Mouse (Mus musculus) CD4-positive, CD25-positive, alpha-beta regulatory T cell, adult 9 weeks (primary cell): ENCODE data around the gene H2-K1. TPM values are rescaled to one million over a fixed set of nuclear protein-coding genes. Genes with fewer than 3 reads are reported as not detected.

ENCODE experiments used
- polyA plus RNA-seq: library from polyadenylated mRNA; unstranded; fragments of 100-300 nt; shearing (Covaris generic); gene quantifications from one replicate; pipeline ENCODE4 v1.2.1, GENCODE M21; 2017

H2-K1 gene
- polyA plus RNA-seq: 12,738 TPM

DNA sequence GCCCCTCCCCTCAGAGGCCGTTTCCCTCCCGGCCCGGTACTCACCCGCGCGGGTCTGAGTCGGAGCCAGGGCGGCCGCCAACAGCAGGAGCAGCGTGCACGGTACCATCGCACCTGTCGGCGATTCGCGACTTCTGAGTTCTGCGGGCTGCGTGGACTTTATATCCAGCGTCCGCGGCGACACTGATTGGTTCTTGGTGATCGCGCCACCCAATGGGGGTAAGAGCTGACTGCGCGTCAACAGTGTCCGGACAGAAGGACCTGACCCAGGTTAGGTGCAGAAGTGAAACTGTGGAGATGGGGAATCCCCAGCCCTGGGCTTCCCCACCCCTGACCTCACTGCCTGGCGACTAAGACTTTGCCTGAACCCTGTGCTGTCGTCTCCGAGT, at the start of gene H2-K1:
Gene H2-K1 (minus strand): TSS at position 198 of the 388 bp plus-strand sequence.

DNA sequence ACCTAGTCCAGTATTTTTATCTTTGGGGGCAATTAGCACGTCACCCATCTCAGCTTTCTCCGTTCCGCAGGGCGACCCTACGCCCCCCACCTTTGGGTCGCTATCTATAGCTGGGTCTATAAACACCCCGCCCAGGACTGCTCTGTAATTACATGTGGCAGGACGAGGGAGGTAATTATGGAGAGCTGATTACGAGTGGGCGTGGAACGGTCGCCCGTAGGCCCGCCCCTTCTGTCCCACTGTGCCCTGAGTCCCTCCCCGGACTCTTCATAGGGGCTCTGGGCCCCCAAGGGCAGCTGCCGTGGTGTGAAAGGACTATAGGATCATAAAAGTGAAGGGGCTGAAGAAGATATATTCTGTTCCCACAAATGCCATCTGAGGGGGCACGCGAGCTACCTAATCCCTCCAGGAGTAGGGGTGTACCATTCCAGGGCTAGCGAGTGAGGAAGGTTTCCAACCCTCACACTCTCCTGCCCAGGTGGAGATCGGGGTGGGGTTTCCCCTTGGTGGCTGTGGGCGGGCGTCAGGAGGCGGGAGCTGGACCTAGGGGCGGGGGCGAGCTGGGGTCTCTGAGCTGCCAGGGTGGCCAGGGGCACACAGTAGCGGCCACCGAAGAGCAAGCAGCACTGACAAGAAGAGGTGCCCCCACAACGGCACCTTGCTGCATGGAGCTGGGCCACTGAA, 38.9 kb upstream of the H2-K1 start, which contains the start of gene Col11a2:
Gene Col11a2 (plus strand): TSS at position 560 of the 684 bp plus-strand sequence.

DNA sequence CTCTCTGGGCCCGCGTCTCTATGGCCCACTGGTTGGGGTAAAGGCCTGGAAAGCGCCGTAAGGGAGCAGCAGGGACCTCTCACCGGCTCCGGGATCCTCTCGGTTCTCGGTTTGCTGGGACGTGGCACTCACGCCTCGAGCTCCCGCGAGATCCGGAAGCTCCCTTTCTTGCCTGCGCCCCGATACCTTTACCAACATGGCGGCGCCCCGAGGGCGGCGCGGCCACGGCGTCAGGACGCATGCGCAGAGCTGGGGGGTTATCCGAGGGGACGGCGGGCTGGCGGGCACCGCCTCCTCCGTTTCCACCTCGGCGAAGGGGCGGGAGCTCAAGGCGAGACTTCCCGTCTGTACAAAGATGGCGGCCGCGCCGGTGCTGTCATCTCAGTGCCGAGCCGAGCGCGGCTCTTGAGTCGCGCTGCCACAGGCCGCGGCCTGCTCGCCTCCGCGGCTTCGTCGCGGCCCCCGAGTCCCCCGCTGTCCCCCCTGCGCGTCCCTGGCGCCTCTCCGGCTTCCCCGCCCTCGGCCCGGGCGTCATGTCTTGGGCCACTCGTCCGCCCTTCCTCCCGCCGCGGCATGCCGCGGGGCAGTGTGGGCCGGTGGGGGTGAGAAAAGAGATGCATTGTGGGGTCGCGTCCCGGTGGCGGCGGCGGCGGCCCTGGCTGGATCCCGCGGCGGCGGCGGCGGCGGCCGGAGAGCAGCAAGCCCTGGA, 31.5 kb upstream of the H2-K1 start, which contains the start of the genes Slc39a7 and Rxrb:
Gene Slc39a7 (minus strand): TSS at position 218 of the 709 bp plus-strand sequence.
Gene Rxrb (plus strand): TSS at position 348 of the 709 bp plus-strand sequence.

DNA sequence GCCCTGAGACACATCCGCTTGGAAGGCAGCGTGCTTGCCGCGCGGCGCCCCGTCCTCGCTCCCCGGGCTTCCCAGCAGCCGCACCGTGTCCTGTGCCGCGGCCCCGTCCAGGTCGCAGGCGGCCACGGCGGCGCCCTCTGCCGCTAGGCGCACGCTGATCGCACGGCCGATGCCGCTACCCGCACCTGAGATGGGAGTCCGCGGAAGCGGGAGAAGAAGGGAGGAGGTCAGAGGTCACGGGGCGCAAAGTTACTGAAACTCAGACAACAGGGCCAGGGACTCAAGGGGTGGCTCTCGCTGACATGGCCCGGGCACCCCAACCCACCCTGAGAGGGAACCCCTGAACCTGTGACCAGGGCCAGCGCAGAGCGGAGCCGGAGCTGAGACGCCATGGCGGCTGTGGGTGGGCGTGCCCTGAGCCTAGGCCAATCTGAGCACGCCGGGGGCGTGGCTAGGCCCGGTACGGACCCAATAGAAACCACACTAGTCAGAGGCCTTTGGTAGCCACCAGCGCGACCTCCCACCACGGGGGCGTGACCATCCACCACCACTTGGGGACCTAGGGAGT, 27.6 kb upstream of the H2-K1 start, which contains the start of gene H2-Ke6:
Gene H2-Ke6 (minus strand): TSS at position 405 of the 568 bp plus-strand sequence.

DNA sequence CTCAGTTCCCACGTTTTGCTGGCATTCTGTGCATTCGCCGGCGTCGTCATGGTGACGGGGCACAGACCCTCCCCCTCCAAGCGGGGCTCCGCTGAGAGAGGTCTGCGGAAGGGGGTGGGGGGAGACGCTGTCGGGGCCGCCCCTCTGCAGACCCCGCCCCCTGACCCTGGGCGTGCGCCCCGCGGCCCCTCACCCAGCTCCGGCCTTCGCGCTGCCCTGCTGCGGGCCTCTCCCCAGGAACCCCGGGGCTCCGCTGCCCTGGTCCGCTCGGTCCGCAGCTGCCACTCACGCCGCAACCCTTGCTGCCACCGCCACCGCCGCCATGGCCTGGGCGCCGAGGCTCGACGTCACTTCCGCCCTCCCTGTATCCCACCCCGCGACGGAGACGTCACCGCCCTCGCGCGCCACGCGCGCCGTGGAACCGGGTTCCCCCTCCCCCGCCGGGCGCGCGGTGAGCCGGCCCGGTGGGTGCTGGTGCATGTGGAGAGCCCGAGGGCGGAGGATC, 24.2 kb upstream of the H2-K1 start, which contains the start of gene Ring1:
Gene Ring1 (minus strand): TSS at position 364 of the 505 bp plus-strand sequence.

DNA sequence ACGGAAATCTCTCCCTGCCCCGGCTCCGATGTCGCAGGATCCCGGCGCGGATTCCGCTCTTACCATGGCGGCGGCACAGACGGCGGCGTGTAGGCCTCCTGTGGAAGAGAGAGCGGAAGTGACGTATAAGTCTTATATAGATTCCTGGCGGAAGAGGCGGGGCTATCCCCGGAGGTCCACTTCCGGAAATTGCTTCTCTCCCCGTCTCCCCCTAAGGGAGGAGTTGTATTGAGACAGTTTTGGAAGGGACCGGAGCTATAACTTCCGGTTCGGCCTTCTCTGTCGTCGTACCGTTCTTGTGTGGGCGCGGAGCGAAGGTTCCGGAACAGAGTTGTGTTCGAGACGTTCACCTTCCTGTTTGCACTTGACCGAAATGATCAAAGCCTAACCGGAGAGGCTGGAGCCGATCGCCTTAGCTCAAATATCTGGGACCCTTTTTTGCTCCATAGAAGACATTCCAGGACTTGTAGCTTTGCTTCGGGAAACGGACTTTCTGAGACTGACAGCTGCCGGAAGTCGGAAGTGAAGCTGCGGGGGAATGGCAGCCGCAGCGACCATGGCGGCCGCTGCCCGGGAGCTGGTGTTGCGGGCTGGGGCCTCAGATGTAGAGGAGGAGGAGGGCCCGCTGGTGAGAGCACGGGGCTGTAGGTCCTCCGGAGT, 44.5 kb downstream of the H2-K1 start, which contains the start of the genes Vps52 and Rps18:
Gene Vps52 (plus strand): TSS at position 258 of the 660 bp plus-strand sequence.
Gene Rps18 (minus strand): TSS at position 447 of the 660 bp plus-strand sequence.

DNA sequence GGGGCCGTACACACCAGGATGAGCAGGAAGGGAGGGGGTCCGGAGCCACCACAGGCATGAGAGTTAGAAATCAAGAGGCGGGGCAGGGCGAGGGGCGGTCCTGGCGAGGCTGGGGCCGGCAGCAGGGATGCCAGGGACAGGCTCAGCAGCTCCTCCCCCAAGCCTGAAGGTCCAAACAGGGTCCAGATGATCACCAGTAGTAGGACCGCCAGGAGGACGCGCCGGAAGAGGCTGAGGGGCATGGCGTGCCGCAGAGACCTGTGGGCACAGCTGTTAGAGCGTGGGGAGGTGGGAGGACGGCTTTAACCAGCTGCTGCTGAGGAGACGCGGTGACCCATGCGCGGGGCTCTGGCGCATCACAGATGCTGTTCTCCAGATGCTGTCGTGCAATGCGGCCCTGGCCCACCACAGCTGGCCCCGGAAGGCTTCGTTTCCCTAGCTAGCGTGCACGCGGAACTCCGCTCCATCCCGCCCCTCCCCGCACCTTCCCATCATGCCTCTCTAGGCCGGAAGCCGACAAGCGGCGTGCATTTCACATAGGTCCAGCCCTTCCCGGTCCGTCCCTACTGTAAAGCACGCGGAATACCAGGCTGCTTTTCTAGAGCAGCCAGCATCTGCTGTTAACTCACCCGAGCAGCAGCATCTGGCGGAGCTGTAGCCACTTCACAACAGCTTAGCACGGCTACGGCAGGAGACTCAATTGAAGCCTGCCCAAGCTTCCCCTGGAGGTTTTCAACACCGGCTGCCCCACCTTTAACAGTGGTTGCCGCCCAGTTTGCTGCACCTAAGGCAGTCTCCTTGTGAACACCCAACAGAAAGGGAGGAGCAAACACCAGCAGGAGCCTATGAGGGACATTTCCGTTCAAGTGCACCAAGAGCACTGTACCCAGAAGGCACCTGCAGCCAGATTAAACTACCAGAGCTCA, 48.9 kb downstream of the H2-K1 start, which contains the start of gene B3galt4:
Gene B3galt4 (minus strand): TSS at position 468 of the 926 bp plus-strand sequence.

Other genes starting within 250 kb of the H2-K1 start
- gene Rab11b, start 239.8 kb downstream of the H2-K1 start, polyA plus RNA-seq: 331 TPM
- 3.4 TPM for gene Angptl4, start 218.5 kb downstream of the H2-K1 start, polyA plus RNA-seq
- gene Kank3, start 189.8 kb downstream of the H2-K1 start, polyA plus RNA-seq: 3.2 TPM
- gene Rps28, start 175.8 kb downstream of the H2-K1 start, polyA plus RNA-seq: 1,412 TPM
- 422 TPM for gene Ndufa7, start 175.8 kb downstream of the H2-K1 start, polyA plus RNA-seq
- 26.2 TPM for gene Cd320, start 157.3 kb downstream of the H2-K1 start, polyA plus RNA-seq
- gene Gm7029, start 126.5 kb downstream of the H2-K1 start, polyA plus RNA-seq: not detected
- 5.5 TPM for gene Kifc1, start 109.7 kb downstream of the H2-K1 start, polyA plus RNA-seq
- gene Platr17, start 95.2 kb downstream of the H2-K1 start, polyA plus RNA-seq: 4.0 TPM
- 143 TPM for gene Daxx, start 90.9 kb downstream of the H2-K1 start, polyA plus RNA-seq
- gene Tapbp, start 84.4 kb downstream of the H2-K1 start, polyA plus RNA-seq: 701 TPM
- gene Zbtb22, start 84.4 kb downstream of the H2-K1 start, polyA plus RNA-seq: 23.0 TPM
- 107 TPM for gene Rgl2, start 70.8 kb downstream of the H2-K1 start, polyA plus RNA-seq
- gene Pfdn6, start 60.0 kb downstream of the H2-K1 start, polyA plus RNA-seq: 152 TPM
- 76.0 TPM for gene Wdr46, start 59.7 kb downstream of the H2-K1 start, polyA plus RNA-seq
- 46.4 TPM for gene B3galt4, start 48.9 kb downstream of the H2-K1 start, polyA plus RNA-seq
- gene Vps52, start 44.5 kb downstream of the H2-K1 start, polyA plus RNA-seq: 90.1 TPM
- 3,509 TPM for gene Rps18, start 44.3 kb downstream of the H2-K1 start, polyA plus RNA-seq
- gene Ring1, start 24.3 kb upstream of the H2-K1 start, polyA plus RNA-seq: 15.2 TPM
- gene H2-Ke6, start 27.7 kb upstream of the H2-K1 start, polyA plus RNA-seq: 37.9 TPM
- gene Slc39a7, start 31.3 kb upstream of the H2-K1 start, polyA plus RNA-seq: 157 TPM
- 23.4 TPM for gene Rxrb, start 31.5 kb upstream of the H2-K1 start, polyA plus RNA-seq
- gene Col11a2, start 39.1 kb upstream of the H2-K1 start, polyA plus RNA-seq: 2.1 TPM
- 37.0 TPM for gene H2-Oa, start 92.0 kb upstream of the H2-K1 start, polyA plus RNA-seq
- gene H2-DMa, start 119.2 kb upstream of the H2-K1 start, polyA plus RNA-seq: 119 TPM
- 109 TPM for gene Brd2, start 122.3 kb upstream of the H2-K1 start, polyA plus RNA-seq
- gene H2-DMb2, start 143.0 kb upstream of the H2-K1 start, polyA plus RNA-seq: 5.8 TPM
- gene H2-DMb1, start 152.7 kb upstream of the H2-K1 start, polyA plus RNA-seq: 1.5 TPM
- 423 TPM for gene Tap1, start 187.2 kb upstream of the H2-K1 start, polyA plus RNA-seq
- gene Psmb9, start 187.4 kb upstream of the H2-K1 start, polyA plus RNA-seq: 573 TPM
- 1,461 TPM for gene Psmb8, start 197.4 kb upstream of the H2-K1 start, polyA plus RNA-seq
- 432 TPM for gene Tap2, start 203.2 kb upstream of the H2-K1 start, polyA plus RNA-seq
- gene H2-Ob, start 238.6 kb upstream of the H2-K1 start, polyA plus RNA-seq: 94.0 TPM